Mouse (Mus musculus): ENCODE measurements around the gene Pnpla1. TPM values are rescaled to one million over a fixed set of nuclear protein-coding genes. Genes with fewer than 3 reads are reported as not detected.

Gene Pnpla1
- polyA plus RNA-seq, 1 experiment from 2014 or later = not detected

- Histone ChIP-seq H3K4me3 (ENCODE audit: low read depth, low read length) (no peak overlapping the region), H3K36me3 (ENCODE audit: control insufficient read depth, insufficient read depth, low read length) (no peaks in the 10 kb centered on the region), H3K4me1 (ENCODE audit: control insufficient read depth, insufficient read depth, low read length) (no peaks in the 10 kb centered on the region), H3K4me2 (ENCODE audit: low read length) (no peak overlapping the region), H3K27ac (ENCODE audit: low read length) (no peak overlapping the region), H3K9ac (ENCODE audit: low read depth, low read length) (no peak overlapping the region), H3K9me3 (replicated peaks; ENCODE audit: control insufficient read depth, low read length, poor library complexity, severe bottlenecking) (no peaks in the 10 kb centered on the region), H3K27me3 (ENCODE audit: control insufficient read depth, insufficient read depth, low read depth, low read length) (no peaks in the 10 kb centered on the region)
- ATAC-seq = no peak
- 92% methylated on average over 18 of the region's 18 CpGs for WGBS
Observed at GRCm38 (mm10) chr17:28931436-28932211, 73.4 kb downstream of the Pnpla1 start.

- no peak overlapping the region for H3K4me2 ChIP-seq (ENCODE audit: low read length)
- H3K4me1 ChIP-seq (ENCODE audit: control insufficient read depth, insufficient read depth, low read length) = no peaks in the 10 kb centered on the region
- ATAC-seq = no peak
- H3K36me3 ChIP-seq (ENCODE audit: control insufficient read depth, insufficient read depth, low read length) = no peaks in the 10 kb centered on the region
- 79% methylated on average over 4 of the region's 4 CpGs for WGBS
- H3K9ac ChIP-seq (ENCODE audit: low read depth, low read length) = no peak overlapping the region
- no peaks in the 10 kb centered on the region for H3K9me3 ChIP-seq (replicated peaks; ENCODE audit: control insufficient read depth, low read length, poor library complexity, severe bottlenecking)
- H3K27me3 ChIP-seq (ENCODE audit: control insufficient read depth, insufficient read depth, low read depth, low read length) = no peaks in the 10 kb centered on the region
- H3K4me3 ChIP-seq (ENCODE audit: low read depth, low read length) = no peak overlapping the region
- no peak overlapping the region for H3K27ac ChIP-seq (ENCODE audit: low read length)
Observed at GRCm38 (mm10) chr17:28932274-28932673, 74.1 kb downstream of the Pnpla1 start.

GRCm38 (mm10) chr17:28934120-28934916 lies 76.1 kb downstream of the Pnpla1 start:
- H3K9me3 ChIP-seq (replicated peaks; ENCODE audit: control insufficient read depth, low read length, poor library complexity, severe bottlenecking) = no peaks in the 10 kb centered on the region
- H3K27ac ChIP-seq (ENCODE audit: low read length) = no peak overlapping the region
- ATAC-seq = no peak

GRCm38 (mm10) chr17:28936133-28936532 lies 77.9 kb downstream of the Pnpla1 start:
- 93% methylated on average over 7 of the region's 7 CpGs for WGBS
- Histone ChIP-seq H3K9ac (ENCODE audit: low read depth, low read length) (no peak overlapping the region), H3K27ac (ENCODE audit: low read length) (no peak overlapping the region), H3K4me2 (ENCODE audit: low read length) (no peak overlapping the region), H3K27me3 (ENCODE audit: control insufficient read depth, insufficient read depth, low read depth, low read length) (no peaks in the 10 kb centered on the region), H3K36me3 (ENCODE audit: control insufficient read depth, insufficient read depth, low read length) (no peaks in the 10 kb centered on the region), H3K9me3 (replicated peaks; ENCODE audit: control insufficient read depth, low read length, poor library complexity, severe bottlenecking) (no peaks in the 10 kb centered on the region), H3K4me1 (ENCODE audit: control insufficient read depth, insufficient read depth, low read length) (no peaks in the 10 kb centered on the region), H3K4me3 (ENCODE audit: low read depth, low read length) (no peak overlapping the region)
- ATAC-seq = no peak

More at GRCm38 (mm10) chr17:28934120-28934916, 76.1 kb downstream of the Pnpla1 start:
- no peak overlapping the region for H3K4me2 ChIP-seq (ENCODE audit: low read length)
- no peaks in the 10 kb centered on the region for H3K4me1 ChIP-seq (ENCODE audit: control insufficient read depth, insufficient read depth, low read length)
- 80% methylated on average over 19 of the region's 19 CpGs for WGBS
- no peaks in the 10 kb centered on the region for H3K27me3 ChIP-seq (ENCODE audit: control insufficient read depth, insufficient read depth, low read depth, low read length)
- no peak overlapping the region for H3K9ac ChIP-seq (ENCODE audit: low read depth, low read length)
- no peaks in the 10 kb centered on the region for H3K36me3 ChIP-seq (ENCODE audit: control insufficient read depth, insufficient read depth, low read length)
- H3K4me3 ChIP-seq (ENCODE audit: low read depth, low read length) = no peak overlapping the region

GRCm38 (mm10) chr17:28936622-28937345 lies 78.6 kb downstream of the Pnpla1 start:
- H3K9me3 ChIP-seq (replicated peaks; ENCODE audit: control insufficient read depth, low read length, poor library complexity, severe bottlenecking) = no peaks in the 10 kb centered on the region
- H3K4me3 ChIP-seq (ENCODE audit: low read depth, low read length) = no peak overlapping the region
- H3K4me1 ChIP-seq (ENCODE audit: control insufficient read depth, insufficient read depth, low read length) = no peaks in the 10 kb centered on the region
- no peak overlapping the region for H3K9ac ChIP-seq (ENCODE audit: low read depth, low read length)
- no peaks in the 10 kb centered on the region for H3K36me3 ChIP-seq (ENCODE audit: control insufficient read depth, insufficient read depth, low read length)
- no peak for ATAC-seq
- 79% methylated on average over 10 of the region's 10 CpGs for WGBS
- H3K4me2 ChIP-seq (ENCODE audit: low read length) = no peak overlapping the region
- H3K27ac ChIP-seq (ENCODE audit: low read length) = no peak overlapping the region
- no peaks in the 10 kb centered on the region for H3K27me3 ChIP-seq (ENCODE audit: control insufficient read depth, insufficient read depth, low read depth, low read length)

Other genes with a start within 250 kb of the Pnpla1 start
- 84.9 and 91.4 TPM in 2 replicates for gene Srpk1, start 235.7 kb upstream of the Pnpla1 start, polyA plus RNA-seq (2015; fragmentation: Nextera tagmentation; extraction: Ambion mirVana)
- 1.6 and 2.1 TPM in 2 replicates for gene Slc26a8, start 168.2 kb upstream of the Pnpla1 start, polyA plus RNA-seq (2015; fragmentation: Nextera tagmentation; extraction: Ambion mirVana)
- gene Mapk14, start 167.1 kb upstream of the Pnpla1 start, polyA plus RNA-seq (2015; fragmentation: Nextera tagmentation; extraction: Ambion mirVana) = 23.2 TPM in 2 replicates
- 2.3 and 3.2 TPM in 2 replicates for gene AC170998.1, start 132.3 kb upstream of the Pnpla1 start, polyA plus RNA-seq (2015; fragmentation: Nextera tagmentation; extraction: Ambion mirVana)
- gene Mapk13, start 89.1 kb upstream of the Pnpla1 start, polyA plus RNA-seq (2015; fragmentation: Nextera tagmentation; extraction: Ambion mirVana) = 0.82 and 0.85 TPM in 2 replicates
- 5.3 and 8.5 TPM in 2 replicates for gene Brpf3, start 57.3 kb upstream of the Pnpla1 start, polyA plus RNA-seq (2015; fragmentation: Nextera tagmentation; extraction: Ambion mirVana)
- gene 4930539E08Rik, start 56.9 kb downstream of the Pnpla1 start, polyA plus RNA-seq (2015; fragmentation: Nextera tagmentation; extraction: Ambion mirVana) = 3.0 and 4.0 TPM in 2 replicates
- not detected in 2 replicates for gene Pxt1, start 85.4 kb downstream of the Pnpla1 start, polyA plus RNA-seq (2015; fragmentation: Nextera tagmentation; extraction: Ambion mirVana)
- 92.4 and 93.4 TPM in 2 replicates for gene Kctd20, start 93.5 kb downstream of the Pnpla1 start, polyA plus RNA-seq (2015; fragmentation: Nextera tagmentation; extraction: Ambion mirVana)
- gene Stk38, start 149.6 kb downstream of the Pnpla1 start, polyA plus RNA-seq (2015; fragmentation: Nextera tagmentation; extraction: Ambion mirVana) = 83.1 and 90.9 TPM in 2 replicates
- gene Srsf3, start 174.2 kb downstream of the Pnpla1 start, polyA plus RNA-seq (2015; fragmentation: Nextera tagmentation; extraction: Ambion mirVana) = 425 and 475 TPM in 2 replicates
- gene Cdkn1a, start 232.6 kb downstream of the Pnpla1 start, polyA plus RNA-seq (2015; fragmentation: Nextera tagmentation; extraction: Ambion mirVana) = 115 and 148 TPM in 2 replicates